18 mouse cellular contexts compared by ENCODE assay signal in genomic region chr16:85269681-85270080, GRCm38 (mm10).
DNase-seq lines count a peak whose midpoint lies in the region; ATAC-seq lines count a peak whose summit lies in the region.
"Had no signal": no experiment of that assay in that cellular context is flagged by ENCODE, and none has a peak within 500 bp of the region (broad histone marks: within the 10 kb centered on the region; RNA-seq: fewer than 3 reads in every experiment).

No protein-coding gene starts in this region.

- H3K27ac ChIP-seq in kidney, embryonic 14.5 days (ENCODE audit: low read depth, low read length): no peak overlapping the region
- no peak overlapping the region for H3K27ac ChIP-seq in embryonic facial prominence, embryonic 10.5 days (replicated peaks)
- H3K27ac ChIP-seq: forebrain, embryonic 12.5 days; heart, embryonic 10.5 days had no signal

- peak; percentile 12 for DNase-seq in embryo, embryonic 10 days (ENCODE audit: low spot score)
- no peak for DNase-seq in embryo, embryonic 11 days
- DNase-seq in kidney, postnatal 14 days: no peak
- peak; percentile 25 for DNase-seq in embryonic facial prominence, embryonic 10.5 days (ENCODE audit: low spot score)
- DNase-seq in retina, embryonic 14.5 days (ENCODE audit: low spot score): peak; percentile 71
- DNase-seq in layer of hippocampus, postnatal 25 days (ENCODE audit: extremely low spot score in 1 of 2, low spot score in 1 of 2): no peak
- DNase-seq: adrenal gland, postnatal 14 days; cerebellum, adult 11-12 months; cerebellum, adult 9-10 months; gastrocnemius, postnatal 10 days; heart, adult 18-20 months; heart, postnatal 10 days had no signal

- no peaks in the 10 kb centered on the region for H3K9me3 ChIP-seq in kidney, embryonic 14.5 days (ENCODE audit: control insufficient read depth, low read length)
- no peaks in the 10 kb centered on the region for H3K9me3 ChIP-seq in embryonic facial prominence, embryonic 10.5 days
- H3K9me3 ChIP-seq: forebrain, embryonic 12.5 days; heart, embryonic 10.5 days had no signal

- no peaks in the 10 kb centered on the region for H3K4me1 ChIP-seq in kidney, embryonic 14.5 days (ENCODE audit: control insufficient read depth, insufficient read depth, low read length)
- peaks cover 12% of the 10 kb centered on the region for H3K4me1 ChIP-seq in embryonic facial prominence, embryonic 10.5 days

- WGBS in kidney, embryonic 14.5 days: 74% methylated on average over 8 of the region's 8 CpGs
- 82% methylated on average over 8 of the region's 8 CpGs for WGBS in embryonic facial prominence, embryonic 10.5 days

- H3K9ac ChIP-seq in kidney, embryonic 14.5 days (ENCODE audit: low read depth, low read length): no peak overlapping the region
- H3K9ac ChIP-seq: forebrain, embryonic 12.5 days had no signal

- no peak overlapping the region for H3K4me2 ChIP-seq in kidney, embryonic 14.5 days (replicated peaks; ENCODE audit: low read depth, low read length)
- H3K4me2 ChIP-seq: forebrain, embryonic 12.5 days had no signal

- ATAC-seq in kidney, embryonic 14.5 days (ENCODE audit: low FRiP score, low TSS enrichment): peak; percentile 43; the same call in 1 of the 2 replicates
- ATAC-seq: activated CD4-positive, CD25-positive, alpha-beta regulatory T cell, adult 4 months; forebrain, embryonic 16.5 days; hindbrain, embryonic 16.5 days had no signal

- no peaks in the 10 kb centered on the region for H3K27me3 ChIP-seq in kidney, embryonic 14.5 days (ENCODE audit: control insufficient read depth, insufficient read depth, low read length)
- no peaks in the 10 kb centered on the region for H3K27me3 ChIP-seq in embryonic facial prominence, embryonic 10.5 days (replicated peaks; ENCODE audit: low read depth, poor library complexity, severe bottlenecking)
- H3K27me3 ChIP-seq: forebrain, embryonic 12.5 days had no signal

- no peak overlapping the region for H3K4me3 ChIP-seq in kidney, embryonic 14.5 days (ENCODE audit: low read length)
- no peak overlapping the region for H3K4me3 ChIP-seq in embryonic facial prominence, embryonic 10.5 days
- H3K4me3 ChIP-seq: forebrain, embryonic 12.5 days; heart, embryonic 10.5 days had no signal

- H3K36me3 ChIP-seq in kidney, embryonic 14.5 days (ENCODE audit: control insufficient read depth, insufficient read depth, low read length): no peaks in the 10 kb centered on the region
- H3K36me3 ChIP-seq in embryonic facial prominence, embryonic 10.5 days (replicated peaks): no peaks in the 10 kb centered on the region
- H3K36me3 ChIP-seq: forebrain, embryonic 12.5 days; heart, embryonic 10.5 days had no signal

Comparison
In these comparisons a context has a peak if more than half of its experiments do, and no peak if none do; other contexts are left out.
1. DNase-seq: peak in embryo, embryonic 10 days (single experiment), embryonic facial prominence, embryonic 10.5 days (single experiment) and retina, embryonic 14.5 days (single experiment); none in embryo, embryonic 11 days (single experiment), kidney, postnatal 14 days (single experiment) and layer of hippocampus, postnatal 25 days (0 of 2).